Mouse (Mus musculus) heart, postnatal 0 days (tissue): Measurements from ENCODE around the gene Slc7a6. TPM values are rescaled to one million over a fixed set of nuclear protein-coding genes. Genes with fewer than 3 reads are reported as not detected.

Experiments
- ATAC-seq: fragments of 200-750 bp; cut with Nextera tagmentation; 2 replicates; pipeline ENCODE4 v1.8.0; 2017; ENCODE audit warnings: low read depth, moderate number of reproducible peaks, moderate library complexity; ENCODE audit not compliant: insufficient read depth
- DNase-seq: peaks from one replicate; pipeline ENCODE4 v3.0.0-alpha.2; 2016; ENCODE audit warnings: low spot score
- H3K27ac ChIP-seq: fragments of 300-500 bp; sonication (generic); 2 replicates; pipeline ENCODE4 v1.5.1; 2014; ENCODE audit warnings: low read depth, mild to moderate bottlenecking
- H3K27me3 ChIP-seq: fragments of 300-500 bp; sonication (generic); 2 replicates; pipeline ENCODE4 v1.6.1; 2014; ENCODE audit warnings: low read length, mixed read lengths; ENCODE audit not compliant: control insufficient read depth, insufficient read depth
- H3K36me3 ChIP-seq: fragments of 300-500 bp; sonication (generic); replicated peaks from 2 replicates; pipeline ENCODE4 v1.6.1; 2014; ENCODE audit warnings: low read length, mixed read lengths; ENCODE audit not compliant: control insufficient read depth, insufficient read depth
- H3K4me1 ChIP-seq: fragments of 300-500 bp; sonication (generic); 2 replicates; pipeline ENCODE4 v1.6.1; 2014; ENCODE audit warnings: antibody characterized with exemption; ENCODE audit not compliant: control insufficient read depth, insufficient read depth
- H3K4me2 ChIP-seq: fragments of 300-500 bp; sonication (generic); 2 replicates; pipeline ENCODE4 v1.6.1; 2014; ENCODE audit warnings: low read depth, mild to moderate bottlenecking, low read length, moderate library complexity
- H3K4me3 ChIP-seq: fragments of 300-500 bp; sonication (generic); 2 replicates; pipeline ENCODE4 v1.5.1; 2014; ENCODE audit warnings: low read depth, low read length
- H3K9ac ChIP-seq: fragments of 300-500 bp; sonication (generic); replicated peaks from 2 replicates; pipeline ENCODE4 v1.6.1; 2014; ENCODE audit warnings: low read depth, low read length, mixed read lengths
- H3K9me3 ChIP-seq: fragments of 300-500 bp; sonication (generic); replicated peaks from 2 replicates; pipeline ENCODE4 v1.6.1; 2016; ENCODE audit warnings: low read length; ENCODE audit not compliant: control insufficient read depth
- CTCF ChIP-seq: IDR thresholded peaks from 2 replicates; pipeline ENCODE4 v1.5.1; 2016; ENCODE audit warnings: antibody characterized with exemption, control low read depth, low read depth
- EP300 ChIP-seq: IDR thresholded peaks from 2 replicates; pipeline ENCODE4 v1.6.1; 2016; ENCODE audit warnings: antibody characterized with exemption, low read depth
- WGBS: fragments of 180-500 bp; shearing (Covaris S2); extraction: QIAGEN DNeasy Blood & Tissue Kit; methylation state at CpG from one replicate; pipeline ENCODE4 v1.1.7; 2014; 5-methylcytosine and 5-hydroxymethylcytosine counted together
- polyA plus RNA-seq: library from polyadenylated mRNA; unstranded; fragments of >200 nt; fragmentation: Nextera tagmentation; extraction: Ambion mirVana; gene quantifications from 2 replicates; pipeline ENCODE4 v1.2.1, GENCODE M21; 2015
- total RNA-seq: library from RNA; depleted of rRNA; stranded (reverse); fragments of >200 nt; gene quantifications from 2 replicates; pipeline ENCODE4 v1.2.3, GENCODE M21; 2014; ENCODE audit warnings: low replicate concordance

The Slc7a6 gene
- total and polyA plus RNA-seq, 2 experiments from 2014 or later, result 18.2 to 18.6 TPM

DNA sequence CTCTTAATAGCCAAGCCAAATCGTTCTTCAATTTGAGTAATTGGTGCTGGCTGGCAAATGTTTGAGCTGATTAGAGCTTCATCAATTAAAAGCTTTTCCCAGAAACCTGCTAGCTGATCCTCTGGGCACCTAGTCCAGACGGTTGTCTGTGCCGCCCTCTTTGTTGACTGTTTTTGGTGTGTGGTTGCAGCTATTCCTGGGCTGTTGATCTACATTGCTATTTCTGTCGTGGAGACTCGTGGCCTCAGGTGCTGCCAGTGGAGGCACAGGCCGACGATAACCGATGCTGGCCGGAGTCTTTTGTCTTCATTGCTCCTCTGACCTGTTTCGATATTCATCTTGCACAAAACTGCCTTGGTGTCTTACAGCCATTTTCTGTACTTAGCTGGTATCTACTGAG is 10.3 kb upstream of the Slc7a6 start:
- Histone ChIP-seq H3K27me3 (no peaks in the 10 kb centered on the region), H3K9me3 (no peaks in the 10 kb centered on the region), H3K9ac (no peak overlapping the region), H3K4me2 (no peak overlapping the region), H3K4me1 (no peaks in the 10 kb centered on the region), H3K27ac (no peak overlapping the region), H3K36me3 (peaks cover 31% of the 10 kb centered on the region), H3K4me3 (no peak overlapping the region)
- WGBS, result 60% methylated on average over 10 of the region's 10 CpGs
- TF ChIP-seq CTCF (no peak), EP300 (no peak)
- DNase-seq (no peak), ATAC-seq (peak; percentile 57; the same call in 1 of the 2 replicates)

DNA sequence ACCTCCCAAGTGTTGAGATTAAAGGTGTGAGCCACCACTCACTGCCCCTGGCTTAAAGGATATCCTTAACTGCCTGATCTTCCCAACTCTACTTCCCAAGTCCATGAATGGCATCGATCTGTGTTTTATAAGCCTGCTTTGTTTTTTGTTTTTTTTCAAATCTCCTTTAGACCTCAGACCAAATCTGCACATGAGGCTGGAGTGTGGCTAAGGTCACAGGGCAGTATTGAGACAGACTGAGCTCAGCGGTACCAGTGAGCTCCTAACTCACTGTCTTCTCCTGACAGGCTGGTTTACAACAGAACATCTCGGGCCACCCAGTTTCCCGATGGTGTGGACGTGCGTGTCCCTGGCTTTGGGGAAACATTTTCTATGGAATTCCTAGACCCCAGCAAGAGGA is 8.8 kb upstream of the Slc7a6 start:
- peaks cover 38% of the 10 kb centered on the region for H3K36me3 ChIP-seq
- no peaks in the 10 kb centered on the region for H3K27me3 ChIP-seq
- WGBS, result 91% methylated on average over 6 of the region's 6 CpGs
- no peak overlapping the region for H3K4me2 ChIP-seq
- ATAC-seq, result no peak
- no peaks in the 10 kb centered on the region for H3K4me1 ChIP-seq
- H3K9ac ChIP-seq, result no peak overlapping the region
- no peak overlapping the region for H3K27ac ChIP-seq
- H3K9me3 ChIP-seq, result no peaks in the 10 kb centered on the region
- no peak for DNase-seq
- no peak overlapping the region for H3K4me3 ChIP-seq
- TF ChIP-seq EP300 (no peak), CTCF (no peak)

DNA sequence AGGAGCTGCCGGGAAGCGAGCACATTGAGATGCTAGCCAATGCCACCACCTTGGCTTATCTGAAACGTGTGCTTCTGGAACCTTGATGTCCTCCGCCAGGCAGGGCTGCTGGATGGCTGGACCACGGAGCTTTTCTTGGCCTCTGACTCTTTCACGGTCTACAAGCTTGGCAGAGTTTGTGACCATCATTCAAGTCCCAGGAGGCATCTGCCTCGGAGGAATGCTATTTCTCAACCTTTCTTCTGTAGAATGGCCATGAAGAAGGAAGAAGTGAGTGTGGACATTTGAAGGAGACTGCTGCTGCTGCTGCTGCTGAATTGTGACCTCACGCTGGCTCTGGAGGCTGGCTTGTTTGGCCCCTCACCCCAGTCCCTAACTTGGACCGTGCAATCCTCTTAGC is 5.4 kb upstream of the Slc7a6 start:
- DNase-seq (no peak), ATAC-seq (no peak)
- Histone ChIP-seq H3K36me3 (peaks cover 34% of the 10 kb centered on the region), H3K27me3 (no peaks in the 10 kb centered on the region), H3K4me1 (peaks cover 8% of the 10 kb centered on the region; the same call in 1 of the 2 replicates), H3K27ac (no peak overlapping the region), H3K9ac (no peak overlapping the region), H3K9me3 (no peaks in the 10 kb centered on the region), H3K4me3 (no peak overlapping the region), H3K4me2 (no peak overlapping the region)
- no peak for TF ChIP-seq CTCF
- no peak for TF ChIP-seq EP300
- WGBS, result 69% methylated on average over 9 of the region's 9 CpGs

- 36% methylated on average over 4 of the region's 4 CpGs for WGBS
- Histone ChIP-seq H3K9me3 (no peaks in the 10 kb centered on the region), H3K27ac (no peak overlapping the region), H3K9ac (no peak overlapping the region), H3K4me2 (no peak overlapping the region), H3K4me3 (no peak overlapping the region), H3K36me3 (peaks cover 29% of the 10 kb centered on the region), H3K4me1 (peaks cover 8% of the 10 kb centered on the region; the same call in 1 of the 2 replicates), H3K27me3 (no peaks in the 10 kb centered on the region)
- ATAC-seq (no peak), DNase-seq (peak; percentile 41)
- TF ChIP-seq EP300, result no peak
- TF ChIP-seq CTCF, result peak; percentile 77
Observed at GRCm38 (mm10) chr8:106165460-106165859, 3.2 kb upstream of the Slc7a6 start.

DNA sequence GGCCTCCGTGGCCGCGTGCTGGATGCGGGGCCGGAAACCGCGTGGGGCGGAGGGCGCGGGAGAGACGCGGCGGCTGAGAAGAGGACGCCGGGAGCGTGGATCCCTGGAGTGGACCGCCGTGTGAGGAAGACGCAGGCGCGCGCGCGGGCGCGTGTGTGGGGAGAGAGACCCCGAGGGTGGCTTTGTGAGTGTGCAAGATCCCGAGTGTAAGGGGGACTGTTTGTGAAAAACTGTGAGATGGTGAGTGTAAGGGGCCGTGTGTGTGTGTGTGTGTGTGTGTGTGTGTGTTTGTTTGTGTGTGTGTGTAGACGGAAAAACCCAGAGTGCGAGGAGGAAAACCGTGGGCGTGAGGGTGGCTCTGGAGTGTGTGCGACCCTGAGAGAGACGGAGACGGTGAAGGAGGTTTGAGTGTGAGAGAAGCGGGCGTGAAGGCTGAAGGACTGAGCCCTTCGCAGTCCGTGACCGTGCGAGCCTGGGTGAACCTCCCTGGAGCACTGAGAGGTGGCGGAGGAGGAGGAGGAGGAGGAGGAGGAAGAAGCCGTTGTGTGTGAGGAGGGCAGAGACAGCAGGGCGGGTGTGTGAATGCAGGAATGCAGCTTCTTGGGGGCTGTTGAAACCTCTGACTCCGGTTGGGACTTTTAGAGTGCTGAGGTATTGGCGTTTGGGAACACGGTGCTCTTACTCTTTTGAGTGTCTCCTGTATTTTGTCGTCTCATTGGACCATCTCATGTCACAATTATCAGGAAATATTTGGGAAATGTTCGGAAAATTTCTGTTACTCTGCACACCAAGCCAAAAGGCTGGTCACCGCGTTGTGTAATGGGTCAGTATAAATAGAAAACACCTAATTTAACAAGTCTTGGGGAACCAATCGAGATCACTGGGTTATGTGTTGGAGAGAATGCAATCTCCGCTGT is 618 bp downstream of the Slc7a6 start:
- Histone ChIP-seq H3K4me2 (peak overlapping the region; percentile 97), H3K9ac (peak overlapping the region; percentile 75), H3K4me3 (peak overlapping the region; percentile 82), H3K4me1 (peaks cover 8% of the 10 kb centered on the region; the same call in 1 of the 2 replicates), H3K9me3 (no peaks in the 10 kb centered on the region), H3K27ac (peak overlapping the region; percentile 52), H3K27me3 (no peaks in the 10 kb centered on the region), H3K36me3 (no peaks in the 10 kb centered on the region)
- ATAC-seq (peak; percentile 59), DNase-seq (peak; percentile 33)
- TF ChIP-seq EP300, result no peak
- TF ChIP-seq CTCF, result no peak
- 1% methylated on average over 54 of the region's 54 CpGs for WGBS
